Mouse (Mus musculus): Measurements from ENCODE around the gene Yy1. TPM values are rescaled to one million over a fixed set of nuclear protein-coding genes. Genes with fewer than 3 reads are reported as not detected.

Yy1 gene
- polyA plus RNA-seq, 1 experiment: 121 TPM

DNA sequence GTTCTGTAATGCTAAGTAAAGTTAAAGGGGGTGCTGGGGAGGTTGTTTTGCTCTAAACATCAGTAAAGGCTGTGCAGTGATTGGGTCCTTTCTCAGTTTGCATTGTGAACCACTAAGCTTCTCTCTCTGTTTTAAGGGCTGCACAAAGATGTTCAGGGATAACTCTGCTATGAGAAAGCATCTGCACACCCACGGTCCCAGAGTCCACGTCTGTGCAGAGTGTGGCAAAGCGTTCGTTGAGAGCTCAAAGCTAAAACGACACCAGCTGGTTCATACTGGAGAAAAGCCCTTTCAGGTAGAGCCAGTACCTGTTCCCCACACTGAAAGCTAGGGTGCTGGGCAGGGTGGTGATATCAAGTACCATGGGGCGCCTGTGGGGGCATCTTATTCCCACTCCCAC lies 21.7 kb downstream of the Yy1 start:
- Histone ChIP-seq H3K4me1 (ENCODE audit: control insufficient read depth, insufficient read depth, low read length) (no peaks in the 10 kb centered on the region), H3K4me3 (ENCODE audit: low read depth, low read length) (no peak overlapping the region), H3K9me3 (replicated peaks; ENCODE audit: control insufficient read depth, insufficient read depth, low read length, poor library complexity, severe bottlenecking) (no peaks in the 10 kb centered on the region), H3K27ac (ENCODE audit: insufficient read depth, low read length) (no peak overlapping the region), H3K27me3 (ENCODE audit: control insufficient read depth, insufficient read depth, low read length, poor library complexity, severe bottlenecking) (no peaks in the 10 kb centered on the region), H3K9ac (ENCODE audit: low read depth, poor library complexity, severe bottlenecking) (no peak overlapping the region), H3K36me3 (ENCODE audit: control insufficient read depth, insufficient read depth, low read length, poor library complexity, severe bottlenecking) (peaks cover 47% of the 10 kb centered on the region)
- TF ChIP-seq POLR2A (IDR thresholded peaks at IDR 0.05; ENCODE audit: insufficient read depth, low read length) (no peak), EP300 (IDR thresholded peaks at IDR 0.05; ENCODE audit: insufficient read depth, low read depth, low read length) (no peak), CTCF (IDR thresholded peaks at IDR 0.05; ENCODE audit: low read depth, low read length) (no peak)

DNA sequence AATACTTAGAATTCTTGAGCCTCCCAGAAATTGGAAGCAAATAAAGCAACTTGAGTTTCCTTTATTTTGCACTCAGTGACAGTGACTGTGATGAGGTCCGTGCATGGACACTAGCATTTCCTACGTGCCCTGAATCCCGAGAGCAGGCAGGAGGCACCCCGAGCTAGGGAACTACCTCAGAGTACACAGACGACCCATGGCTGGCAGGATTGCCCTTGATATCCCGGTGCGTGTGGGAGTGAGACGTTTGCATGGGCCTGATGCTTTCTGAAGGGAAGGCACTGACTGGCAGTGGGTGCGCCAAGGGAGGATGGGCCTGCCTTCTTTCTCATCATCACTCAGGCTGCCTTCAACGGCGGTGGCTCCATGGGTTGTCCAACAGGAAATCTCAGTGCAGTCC lies 23.8 kb downstream of the Yy1 start:
- Histone ChIP-seq H3K36me3 (ENCODE audit: control insufficient read depth, insufficient read depth, low read length, poor library complexity, severe bottlenecking) (peaks cover 38% of the 10 kb centered on the region), H3K4me3 (ENCODE audit: low read depth, low read length) (no peak overlapping the region), H3K4me1 (ENCODE audit: control insufficient read depth, insufficient read depth, low read length) (no peaks in the 10 kb centered on the region), H3K27ac (ENCODE audit: insufficient read depth, low read length) (no peak overlapping the region), H3K9ac (ENCODE audit: low read depth, poor library complexity, severe bottlenecking) (no peak overlapping the region), H3K27me3 (ENCODE audit: control insufficient read depth, insufficient read depth, low read length, poor library complexity, severe bottlenecking) (no peaks in the 10 kb centered on the region), H3K9me3 (replicated peaks; ENCODE audit: control insufficient read depth, insufficient read depth, low read length, poor library complexity, severe bottlenecking) (no peaks in the 10 kb centered on the region)
- no peak for TF ChIP-seq EP300 (IDR thresholded peaks at IDR 0.05; ENCODE audit: insufficient read depth, low read depth, low read length)
- TF ChIP-seq CTCF (IDR thresholded peaks at IDR 0.05; ENCODE audit: low read depth, low read length): no peak
- TF ChIP-seq POLR2A (IDR thresholded peaks at IDR 0.05; ENCODE audit: insufficient read depth, low read length): no peak

DNA sequence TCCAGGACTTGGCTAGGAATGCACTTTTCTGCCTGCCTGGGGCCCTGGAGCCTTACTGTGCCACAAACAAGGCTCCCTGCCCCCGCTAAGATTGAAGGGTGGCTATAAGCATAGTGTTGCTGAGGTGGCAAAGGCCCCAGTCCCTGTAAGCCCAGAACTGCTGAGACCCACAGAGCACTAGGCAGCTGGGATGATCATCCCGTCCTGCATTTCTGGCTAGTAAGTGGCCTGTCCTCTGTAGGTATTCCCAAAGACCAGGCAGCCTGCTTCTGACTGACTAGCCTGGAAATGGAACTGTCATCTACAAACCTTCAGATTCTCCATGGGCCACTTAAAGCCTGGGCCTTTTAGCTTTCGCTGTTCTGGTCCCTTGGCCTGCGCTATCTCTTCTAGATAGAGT lies 27.7 kb downstream of the Yy1 start:
- Histone ChIP-seq H3K9ac (ENCODE audit: low read depth, poor library complexity, severe bottlenecking) (no peak overlapping the region), H3K36me3 (ENCODE audit: control insufficient read depth, insufficient read depth, low read length, poor library complexity, severe bottlenecking) (peaks cover 10% of the 10 kb centered on the region), H3K4me3 (ENCODE audit: low read depth, low read length) (no peak overlapping the region), H3K4me1 (ENCODE audit: control insufficient read depth, insufficient read depth, low read length) (no peaks in the 10 kb centered on the region), H3K27ac (ENCODE audit: insufficient read depth, low read length) (no peak overlapping the region), H3K9me3 (replicated peaks; ENCODE audit: control insufficient read depth, insufficient read depth, low read length, poor library complexity, severe bottlenecking) (no peaks in the 10 kb centered on the region), H3K27me3 (ENCODE audit: control insufficient read depth, insufficient read depth, low read length, poor library complexity, severe bottlenecking) (no peaks in the 10 kb centered on the region)
- TF ChIP-seq EP300 (IDR thresholded peaks at IDR 0.05; ENCODE audit: insufficient read depth, low read depth, low read length) (no peak), POLR2A (IDR thresholded peaks at IDR 0.05; ENCODE audit: insufficient read depth, low read length) (no peak), CTCF (IDR thresholded peaks at IDR 0.05; ENCODE audit: low read depth, low read length) (no peak)

DNA sequence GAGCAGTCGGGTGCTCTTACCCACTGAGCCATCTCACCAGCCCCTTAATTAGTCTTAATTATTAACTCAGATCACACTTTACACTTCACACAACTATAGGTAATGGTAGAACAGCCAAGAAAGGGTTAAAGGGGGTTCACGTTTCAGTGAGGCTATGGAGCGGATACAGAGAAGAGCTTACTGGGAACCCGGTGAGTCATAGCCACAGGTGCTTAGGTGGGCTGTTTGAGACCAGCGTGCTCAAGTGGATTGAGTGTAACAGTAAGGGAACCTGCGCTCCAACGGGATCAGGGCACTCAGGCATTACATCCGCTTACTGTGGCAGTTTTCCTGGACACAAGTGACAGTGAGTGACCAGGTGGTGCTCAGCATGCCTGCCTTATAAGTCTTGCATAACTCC lies 30.3 kb downstream of the Yy1 start:
- TF ChIP-seq EP300 (IDR thresholded peaks at IDR 0.05; ENCODE audit: insufficient read depth, low read depth, low read length) (no peak), POLR2A (IDR thresholded peaks at IDR 0.05; ENCODE audit: insufficient read depth, low read length) (no peak), CTCF (IDR thresholded peaks at IDR 0.05; ENCODE audit: low read depth, low read length) (no peak)
- H3K4me3 ChIP-seq (ENCODE audit: low read depth, low read length): no peak overlapping the region
- H3K36me3 ChIP-seq (ENCODE audit: control insufficient read depth, insufficient read depth, low read length, poor library complexity, severe bottlenecking): no peaks in the 10 kb centered on the region
- no peaks in the 10 kb centered on the region for H3K9me3 ChIP-seq (replicated peaks; ENCODE audit: control insufficient read depth, insufficient read depth, low read length, poor library complexity, severe bottlenecking)
- H3K27ac ChIP-seq (ENCODE audit: insufficient read depth, low read length): no peak overlapping the region
- no peaks in the 10 kb centered on the region for H3K27me3 ChIP-seq (ENCODE audit: control insufficient read depth, insufficient read depth, low read length, poor library complexity, severe bottlenecking)
- H3K9ac ChIP-seq (ENCODE audit: low read depth, poor library complexity, severe bottlenecking): no peak overlapping the region
- no peaks in the 10 kb centered on the region for H3K4me1 ChIP-seq (ENCODE audit: control insufficient read depth, insufficient read depth, low read length)

DNA sequence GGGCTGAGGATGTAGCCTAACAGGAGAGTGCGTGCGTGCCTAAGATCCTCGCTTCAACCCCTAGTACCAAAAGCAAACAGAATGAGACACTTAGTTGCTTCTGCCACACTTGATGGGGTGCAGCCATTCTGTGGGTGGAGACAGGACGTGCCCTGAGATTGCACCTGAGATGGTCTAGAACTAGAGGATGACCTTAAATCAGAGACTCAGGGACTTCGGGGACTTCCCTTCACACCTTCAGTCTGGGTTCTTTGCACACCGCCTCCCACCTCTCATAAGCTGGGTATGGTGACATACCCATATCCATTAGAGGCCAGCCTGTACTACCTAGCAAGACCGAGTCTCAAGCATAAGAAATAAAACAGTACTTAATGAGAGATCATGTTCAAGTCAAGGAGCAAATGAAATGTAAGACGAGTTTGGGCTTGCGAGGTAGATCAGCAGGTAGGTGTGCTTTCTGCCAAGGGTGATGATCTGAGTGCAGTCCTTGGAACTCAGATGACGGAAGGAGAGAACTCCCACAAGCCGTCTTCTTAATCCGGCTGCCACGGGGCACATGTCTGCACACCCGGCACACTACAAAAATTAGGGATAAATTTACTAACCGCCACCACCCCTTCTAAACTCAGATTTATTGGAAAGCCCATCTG lies 31.6 kb downstream of the Yy1 start:
- H3K9me3 ChIP-seq (replicated peaks; ENCODE audit: control insufficient read depth, insufficient read depth, low read length, poor library complexity, severe bottlenecking): no peaks in the 10 kb centered on the region
- no peak overlapping the region for H3K9ac ChIP-seq (ENCODE audit: low read depth, poor library complexity, severe bottlenecking)
- no peaks in the 10 kb centered on the region for H3K27me3 ChIP-seq (ENCODE audit: control insufficient read depth, insufficient read depth, low read length, poor library complexity, severe bottlenecking)
- no peak overlapping the region for H3K4me3 ChIP-seq (ENCODE audit: low read depth, low read length)
- H3K36me3 ChIP-seq (ENCODE audit: control insufficient read depth, insufficient read depth, low read length, poor library complexity, severe bottlenecking): no peaks in the 10 kb centered on the region
- no peaks in the 10 kb centered on the region for H3K4me1 ChIP-seq (ENCODE audit: control insufficient read depth, insufficient read depth, low read length)
- TF ChIP-seq CTCF (IDR thresholded peaks at IDR 0.05; ENCODE audit: low read depth, low read length) (no peak), POLR2A (IDR thresholded peaks at IDR 0.05; ENCODE audit: insufficient read depth, low read length) (no peak), EP300 (IDR thresholded peaks at IDR 0.05; ENCODE audit: insufficient read depth, low read depth, low read length) (no peak)
- H3K27ac ChIP-seq (ENCODE audit: insufficient read depth, low read length): no peak overlapping the region

DNA sequence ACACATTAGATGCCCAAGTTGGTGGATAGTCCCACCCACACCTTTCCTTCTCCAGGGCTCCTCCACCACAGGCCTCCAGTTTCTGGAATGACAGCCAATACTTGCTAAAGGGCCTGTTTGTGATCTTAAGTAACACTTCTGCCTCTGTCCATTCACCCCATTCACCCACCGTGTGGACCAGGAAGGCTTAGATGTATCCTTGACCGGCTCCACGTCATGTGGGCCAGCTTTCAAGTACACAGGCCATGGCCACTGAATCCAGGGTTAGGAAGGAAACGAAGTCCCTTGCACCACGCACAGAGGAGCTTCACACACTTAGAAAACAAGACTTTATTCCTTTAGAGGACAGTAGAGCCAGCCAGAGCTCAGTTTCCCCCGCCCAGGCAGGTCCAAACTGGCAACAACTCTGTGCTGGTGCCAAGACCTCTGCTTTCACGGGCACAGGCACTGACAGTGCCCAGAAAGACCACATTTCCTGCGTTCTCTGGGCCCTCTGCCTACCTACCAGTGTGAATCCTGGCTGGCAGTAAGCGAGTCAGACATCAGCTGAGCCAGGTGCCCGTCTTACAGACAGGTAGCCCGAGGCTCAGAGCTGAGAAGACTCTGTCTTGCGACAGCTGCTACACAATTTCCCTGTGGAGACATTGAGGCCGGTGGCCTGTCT lies 32.9 kb downstream of the Yy1 start:
- Histone ChIP-seq H3K36me3 (ENCODE audit: control insufficient read depth, insufficient read depth, low read length, poor library complexity, severe bottlenecking) (no peaks in the 10 kb centered on the region), H3K4me1 (ENCODE audit: control insufficient read depth, insufficient read depth, low read length) (no peaks in the 10 kb centered on the region), H3K27ac (ENCODE audit: insufficient read depth, low read length) (no peak overlapping the region), H3K4me3 (ENCODE audit: low read depth, low read length) (no peak overlapping the region), H3K9me3 (replicated peaks; ENCODE audit: control insufficient read depth, insufficient read depth, low read length, poor library complexity, severe bottlenecking) (no peaks in the 10 kb centered on the region), H3K27me3 (ENCODE audit: control insufficient read depth, insufficient read depth, low read length, poor library complexity, severe bottlenecking) (no peaks in the 10 kb centered on the region), H3K9ac (ENCODE audit: low read depth, poor library complexity, severe bottlenecking) (no peak overlapping the region)
- no peak for TF ChIP-seq CTCF (IDR thresholded peaks at IDR 0.05; ENCODE audit: low read depth, low read length)
- no peak for TF ChIP-seq POLR2A (IDR thresholded peaks at IDR 0.05; ENCODE audit: insufficient read depth, low read length)
- TF ChIP-seq EP300 (IDR thresholded peaks at IDR 0.05; ENCODE audit: insufficient read depth, low read depth, low read length): no peak
